Mouse (Mus musculus): ENCODE data around the gene Zbed6. TPM values are rescaled to one million over a fixed set of nuclear protein-coding genes. Genes with fewer than 3 reads are reported as not detected.

The Zbed6 gene
- total RNA-seq (2023), result 20.1 TPM

DNA sequence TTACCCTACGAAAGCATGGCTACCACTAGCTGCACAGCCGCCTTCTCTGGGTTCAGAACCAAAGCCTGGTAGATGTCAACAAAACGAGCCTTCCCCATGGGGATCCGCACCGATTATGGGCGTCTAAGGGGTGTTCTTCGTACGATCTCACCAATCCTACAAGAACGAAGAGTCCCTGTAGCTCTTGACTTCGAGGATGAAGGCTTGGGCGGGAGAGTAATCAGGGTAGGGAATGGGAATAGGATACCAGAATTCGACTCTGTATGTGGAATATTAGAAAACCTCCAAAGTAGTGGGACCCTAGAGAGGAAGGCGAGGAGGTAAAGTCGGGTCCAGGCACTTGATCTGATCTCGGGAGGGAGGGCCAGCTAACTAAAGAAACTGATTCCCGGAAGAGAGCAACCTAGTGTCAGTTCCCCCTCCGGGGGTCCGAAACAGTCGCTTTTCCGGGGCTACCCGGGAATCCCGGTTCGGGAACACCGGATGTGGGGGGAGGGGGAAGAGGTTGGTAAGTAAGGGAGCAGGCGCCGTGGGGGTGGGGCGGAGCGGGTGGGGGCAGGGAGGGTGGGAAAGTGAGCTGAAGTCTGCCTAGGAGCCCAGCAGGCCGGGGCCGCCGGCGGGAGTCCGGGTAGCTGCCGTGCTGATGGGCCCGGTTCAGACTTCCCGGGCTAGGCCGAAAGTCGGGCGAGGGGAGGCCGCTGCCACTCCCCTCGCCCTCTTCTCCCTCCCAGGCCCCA lies at the start of gene Zbed6:
Zbed6 (minus strand) TSS at position 420 of the 737 bp plus-strand sequence.

DNA sequence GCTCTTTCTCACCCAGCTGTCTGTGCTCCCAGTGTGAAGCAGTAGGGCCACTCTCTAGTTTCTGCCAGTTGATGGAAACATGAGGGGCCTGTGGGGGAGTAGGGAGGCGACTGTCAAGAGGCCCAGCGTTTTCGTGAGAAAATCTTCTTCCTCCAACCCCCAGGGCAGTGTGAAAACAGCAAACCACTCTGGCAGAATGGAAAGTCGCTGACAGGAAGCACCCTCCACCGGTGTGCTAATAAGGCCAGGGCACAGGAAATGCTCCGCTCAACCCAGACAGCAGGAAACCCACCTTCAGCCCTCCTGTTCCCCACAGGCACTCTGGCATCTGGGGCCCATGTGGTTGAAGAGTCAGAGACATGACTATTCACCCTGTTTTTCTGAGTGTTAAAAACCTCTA lies 29.2 kb upstream of the Zbed6 start, which contains the start of gene Lax1:
Lax1 (minus strand) TSS at position 212 of the 400 bp plus-strand sequence.

DNA sequence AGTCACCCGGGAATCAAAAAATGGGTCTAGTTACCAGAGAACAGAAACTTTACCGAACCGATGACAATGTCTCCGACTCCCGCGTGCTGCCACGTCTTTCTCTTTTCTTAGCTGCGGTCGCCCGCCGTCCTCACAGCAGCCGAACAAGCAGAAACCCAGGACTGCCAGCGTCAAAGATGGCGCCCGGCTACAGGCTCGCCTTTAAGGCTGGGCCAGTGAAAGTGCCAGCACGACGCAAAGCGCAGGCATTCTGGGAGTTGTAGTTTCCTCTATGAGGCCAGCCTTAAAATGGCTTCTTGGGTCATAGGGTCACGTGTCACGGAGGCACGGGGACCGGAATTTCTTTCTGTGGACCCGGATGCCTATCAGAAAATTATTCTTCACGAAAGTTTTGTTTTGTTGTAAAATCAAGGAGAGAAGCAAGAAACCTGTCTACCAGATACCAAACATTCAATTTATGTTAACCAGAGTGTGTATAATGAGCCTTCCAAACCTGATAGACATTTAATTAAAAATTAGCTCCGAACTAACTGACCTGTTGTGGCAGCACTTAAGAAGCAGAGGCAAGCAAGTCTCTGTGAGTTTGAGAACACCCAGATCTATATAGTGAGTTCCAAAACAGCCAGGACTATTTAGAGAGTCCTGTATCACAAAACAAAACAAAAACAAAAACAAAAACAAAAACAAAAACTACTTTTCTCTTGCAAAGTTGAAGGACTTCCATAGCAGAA lies 683 bp upstream of the Zbed6 start, which contains the start of gene Gm38394:
Gm38394 (minus strand) TSS at position 116 of the 731 bp plus-strand sequence.

DNA sequence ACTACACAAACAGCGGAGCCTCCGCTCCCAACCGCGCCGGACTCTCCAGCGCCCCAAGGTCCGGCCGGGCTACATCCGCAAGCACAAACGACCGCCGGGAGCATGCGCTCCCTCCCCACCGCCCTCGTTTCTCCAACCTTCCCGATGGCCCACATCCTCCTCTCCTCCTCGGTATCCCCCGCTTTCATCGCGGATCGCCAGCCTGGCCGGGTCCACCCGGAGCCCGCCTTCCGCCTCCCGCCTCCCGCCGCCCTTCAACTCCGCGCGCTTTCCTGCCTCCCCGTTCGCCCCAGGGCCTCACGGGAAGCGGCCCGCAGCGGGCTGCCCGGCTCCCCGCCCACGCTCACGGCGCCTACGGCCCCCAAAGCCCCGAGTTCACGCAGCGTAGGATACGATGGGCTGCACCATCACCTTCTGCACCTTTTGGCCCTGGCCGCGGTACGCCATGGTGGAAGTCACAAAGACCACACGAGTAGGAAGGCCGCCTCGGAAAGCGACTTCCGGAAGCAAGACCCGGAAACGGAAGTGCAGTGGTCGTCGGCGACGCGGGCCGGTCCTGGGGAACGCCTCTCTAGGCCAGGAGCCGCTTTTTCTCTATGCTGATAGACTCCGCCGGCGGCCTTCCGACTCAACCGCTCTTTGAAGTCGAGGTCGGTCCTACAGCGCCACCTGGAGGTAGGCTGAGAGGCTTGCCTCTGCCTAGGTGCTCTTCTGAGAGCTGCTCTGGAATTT lies 50.7 kb downstream of the Zbed6 start, which contains the start of gene Snrpe:
Snrpe (minus strand) TSS at position 521 of the 732 bp plus-strand sequence.

Other genes starting within 250 kb of the Zbed6 start
- 1.0 TPM for gene Sox13, start 236.5 kb downstream of the Zbed6 start, total RNA-seq (2023)
- 161 TPM for gene Snrpe, start 50.6 kb downstream of the Zbed6 start, total RNA-seq (2023)
- gene Gm38394, start 433 bp upstream of the Zbed6 start, total RNA-seq (2023), result 49.7 TPM
- gene Lax1, start 29.2 kb upstream of the Zbed6 start, total RNA-seq (2023), result 53.3 TPM
- gene Atp2b4, start 140.2 kb upstream of the Zbed6 start, total RNA-seq (2023), result 3.7 TPM
- gene Optc, start 247.1 kb upstream of the Zbed6 start, total RNA-seq (2023), result not detected